Mouse (Mus musculus): ENCODE results near the gene Ralgapa2. TPM values are rescaled to one million over a fixed set of nuclear protein-coding genes. Genes with fewer than 3 reads are reported as not detected.

Gene Ralgapa2
- polyA plus RNA-seq (2012; rRNA removed): 10.6 and 14.5 TPM in 2 replicates

GRCm38 (mm10) chr2:146511911-146512580, at the start of gene Ralgapa2:
Ralgapa2 (minus strand) TSS chr2:146512344.
- TF ChIP-seq CTCF (IDR thresholded peaks at IDR 0.05; ENCODE audit: borderline replicate concordance, extremely low read depth, insufficient read depth, insufficient read length): no peak
- TF ChIP-seq POLR2A (IDR thresholded peaks at IDR 0.05; ENCODE audit: borderline replicate concordance, extremely low read depth, insufficient read depth, insufficient read length, poor library complexity, severe bottlenecking): peak; percentile 87
- peak; percentile 100 for DNase-seq (ENCODE audit: low read depth)

GRCm38 (mm10) chr2:146561505-146561904, 49.4 kb upstream of the Ralgapa2 start:
- DNase-seq (ENCODE audit: low read depth): peak; percentile 47
- TF ChIP-seq POLR2A (IDR thresholded peaks at IDR 0.05; ENCODE audit: borderline replicate concordance, extremely low read depth, insufficient read depth, insufficient read length, poor library complexity, severe bottlenecking): no peak
- TF ChIP-seq CTCF (IDR thresholded peaks at IDR 0.05; ENCODE audit: borderline replicate concordance, extremely low read depth, insufficient read depth, insufficient read length): no peak

GRCm38 (mm10) chr2:146560633-146561043, 48.5 kb upstream of the Ralgapa2 start:
- TF ChIP-seq CTCF (IDR thresholded peaks at IDR 0.05; ENCODE audit: borderline replicate concordance, extremely low read depth, insufficient read depth, insufficient read length): no peak
- no peak for DNase-seq (ENCODE audit: low read depth)

- TF ChIP-seq POLR2A (IDR thresholded peaks at IDR 0.05; ENCODE audit: borderline replicate concordance, extremely low read depth, insufficient read depth, insufficient read length, poor library complexity, severe bottlenecking): no peak
- no peak for TF ChIP-seq CTCF (IDR thresholded peaks at IDR 0.05; ENCODE audit: borderline replicate concordance, extremely low read depth, insufficient read depth, insufficient read length)
These were observed 44.0 kb upstream of the Ralgapa2 start for GRCm38 (mm10) chr2:146556148-146556547.

GRCm38 (mm10) chr2:146555351-146555750, 43.2 kb upstream of the Ralgapa2 start:
- TF ChIP-seq POLR2A (IDR thresholded peaks at IDR 0.05; ENCODE audit: borderline replicate concordance, extremely low read depth, insufficient read depth, insufficient read length, poor library complexity, severe bottlenecking): no peak
- no peak for TF ChIP-seq CTCF (IDR thresholded peaks at IDR 0.05; ENCODE audit: borderline replicate concordance, extremely low read depth, insufficient read depth, insufficient read length)
- no peak for DNase-seq (ENCODE audit: low read depth)

More at GRCm38 (mm10) chr2:146556148-146556547, 44.0 kb upstream of the Ralgapa2 start:
- no peak for DNase-seq (ENCODE audit: low read depth)

- peak; percentile 9 for DNase-seq (ENCODE audit: low read depth)
These were observed 41.6 kb upstream of the Ralgapa2 start for GRCm38 (mm10) chr2:146553701-146554100.

GRCm38 (mm10) chr2:146551818-146552217, 39.7 kb upstream of the Ralgapa2 start:
- TF ChIP-seq CTCF (IDR thresholded peaks at IDR 0.05; ENCODE audit: borderline replicate concordance, extremely low read depth, insufficient read depth, insufficient read length) (no peak), POLR2A (IDR thresholded peaks at IDR 0.05; ENCODE audit: borderline replicate concordance, extremely low read depth, insufficient read depth, insufficient read length, poor library complexity, severe bottlenecking) (no peak)
- no peak for DNase-seq (ENCODE audit: low read depth)

More at GRCm38 (mm10) chr2:146553701-146554100, 41.6 kb upstream of the Ralgapa2 start:
- TF ChIP-seq CTCF (IDR thresholded peaks at IDR 0.05; ENCODE audit: borderline replicate concordance, extremely low read depth, insufficient read depth, insufficient read length): no peak
- no peak for TF ChIP-seq POLR2A (IDR thresholded peaks at IDR 0.05; ENCODE audit: borderline replicate concordance, extremely low read depth, insufficient read depth, insufficient read length, poor library complexity, severe bottlenecking)

GRCm38 (mm10) chr2:146549111-146549776, 37.1 kb upstream of the Ralgapa2 start:
- peak; percentile 97 for DNase-seq (ENCODE audit: low read depth)
- TF ChIP-seq POLR2A (IDR thresholded peaks at IDR 0.05; ENCODE audit: borderline replicate concordance, extremely low read depth, insufficient read depth, insufficient read length, poor library complexity, severe bottlenecking) (no peak), CTCF (IDR thresholded peaks at IDR 0.05; ENCODE audit: borderline replicate concordance, extremely low read depth, insufficient read depth, insufficient read length) (no peak)

- DNase-seq (ENCODE audit: low read depth): no peak
- TF ChIP-seq POLR2A (IDR thresholded peaks at IDR 0.05; ENCODE audit: borderline replicate concordance, extremely low read depth, insufficient read depth, insufficient read length, poor library complexity, severe bottlenecking): no peak
- TF ChIP-seq CTCF (IDR thresholded peaks at IDR 0.05; ENCODE audit: borderline replicate concordance, extremely low read depth, insufficient read depth, insufficient read length): no peak
These were observed 32.1 kb upstream of the Ralgapa2 start for GRCm38 (mm10) chr2:146544155-146544814.

GRCm38 (mm10) chr2:146533118-146533949, 21.2 kb upstream of the Ralgapa2 start:
- TF ChIP-seq POLR2A (IDR thresholded peaks at IDR 0.05; ENCODE audit: borderline replicate concordance, extremely low read depth, insufficient read depth, insufficient read length, poor library complexity, severe bottlenecking): no peak
- no peak for TF ChIP-seq CTCF (IDR thresholded peaks at IDR 0.05; ENCODE audit: borderline replicate concordance, extremely low read depth, insufficient read depth, insufficient read length)
- DNase-seq (ENCODE audit: low read depth): peak; percentile 14

GRCm38 (mm10) chr2:146532493-146532892, 20.3 kb upstream of the Ralgapa2 start:
- TF ChIP-seq POLR2A (IDR thresholded peaks at IDR 0.05; ENCODE audit: borderline replicate concordance, extremely low read depth, insufficient read depth, insufficient read length, poor library complexity, severe bottlenecking): no peak
- no peak for TF ChIP-seq CTCF (IDR thresholded peaks at IDR 0.05; ENCODE audit: borderline replicate concordance, extremely low read depth, insufficient read depth, insufficient read length)

More at GRCm38 (mm10) chr2:146532493-146532892, 20.3 kb upstream of the Ralgapa2 start:
- no peak for DNase-seq (ENCODE audit: low read depth)
